Mouse (Mus musculus): Measurements from ENCODE around the gene Adh4. TPM values are rescaled to one million over a fixed set of nuclear protein-coding genes. Genes with fewer than 3 reads are reported as not detected.
"Not testable (repeated sequence)": the region's sequence is repeated elsewhere in the genome, so short reads cannot be mapped to it uniquely, and the experiment has no call there.

Gene Adh4
- 1.7 and 11.8 TPM in 2 replicates for polyA plus RNA-seq (2012; rRNA removed)

DNA sequence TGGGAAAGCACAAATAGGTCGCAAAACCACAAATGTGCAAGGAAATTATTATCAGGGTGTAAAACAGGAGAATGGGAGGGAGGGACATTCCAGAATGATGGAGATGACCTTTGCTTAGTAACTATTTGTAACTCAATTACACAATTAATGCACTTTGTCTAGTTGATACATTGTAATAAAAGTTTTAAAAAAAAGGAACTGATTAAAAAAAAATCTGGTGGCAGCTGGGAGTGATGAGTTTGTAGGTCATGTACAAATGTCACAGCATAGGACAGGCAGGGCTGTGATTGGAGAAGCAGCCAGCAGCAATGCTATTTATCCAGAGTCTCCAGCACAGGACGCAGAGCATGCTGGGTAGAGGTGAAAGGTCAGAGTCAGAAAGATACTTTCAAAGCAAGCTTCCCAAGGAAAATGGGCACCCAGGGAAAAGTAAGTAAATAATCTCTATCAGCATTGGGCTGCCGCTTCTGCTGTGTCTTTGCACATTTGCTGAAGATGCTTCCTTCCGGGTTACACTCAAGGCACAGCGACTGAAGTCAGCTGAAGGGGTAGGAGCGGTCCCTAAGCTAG lies at the start of gene Adh4:
Gene Adh4 (plus strand): TSS at position 346 of the 570 bp plus-strand sequence.
- Histone ChIP-seq H3K27me3 (ENCODE audit: control insufficient read depth, insufficient read depth, low read length) (no peaks in the 10 kb centered on the region), H3K36me3 (ENCODE audit: control insufficient read depth, insufficient read depth, low read length) (no peaks in the 10 kb centered on the region), H3K27ac (ENCODE audit: insufficient read depth, low read depth, low read length) (peak within 1 kb of the TSS; percentile 65; the same call in 1 of the 2 replicates), H3K4me3 (ENCODE audit: low read depth, low read length) (no peak within 1 kb of the TSS), H3K4me1 (ENCODE audit: control insufficient read depth, insufficient read depth, insufficient read length, low read length) (peaks cover 13% of the 10 kb centered on the region; the same call in 1 of the 2 replicates)
- WGBS = 47% methylated on average over 6 of the region's 6 CpGs
- no peak for TF ChIP-seq POLR2A (IDR thresholded peaks at IDR 0.05; ENCODE audit: low read depth, low read length)
- no peak for TF ChIP-seq CTCF (IDR thresholded peaks at IDR 0.05; ENCODE audit: extremely low read depth, insufficient read length, insufficient replicate concordance, low read depth, low read length)

- H3K4me1 ChIP-seq (ENCODE audit: control insufficient read depth, insufficient read depth, insufficient read length, low read length) = no peaks in the 10 kb centered on the region
- no peaks in the 10 kb centered on the region for H3K27me3 ChIP-seq (ENCODE audit: control insufficient read depth, insufficient read depth, low read length)
- H3K4me3 ChIP-seq (ENCODE audit: low read depth, low read length) = no peak overlapping the region
- no peak overlapping the region for H3K27ac ChIP-seq (ENCODE audit: insufficient read depth, low read depth, low read length)
- H3K36me3 ChIP-seq (ENCODE audit: control insufficient read depth, insufficient read depth, low read length) = no peaks in the 10 kb centered on the region
- no peak for TF ChIP-seq POLR2A (IDR thresholded peaks at IDR 0.05; ENCODE audit: low read depth, low read length)
- TF ChIP-seq CTCF (IDR thresholded peaks at IDR 0.05; ENCODE audit: extremely low read depth, insufficient read length, insufficient replicate concordance, low read depth, low read length) = no peak
- 89% methylated on average over 2 of the region's 2 CpGs for WGBS
These were observed 49.1 kb upstream of the Adh4 start for GRCm38 (mm10) chr3:138366181-138366580.

DNA sequence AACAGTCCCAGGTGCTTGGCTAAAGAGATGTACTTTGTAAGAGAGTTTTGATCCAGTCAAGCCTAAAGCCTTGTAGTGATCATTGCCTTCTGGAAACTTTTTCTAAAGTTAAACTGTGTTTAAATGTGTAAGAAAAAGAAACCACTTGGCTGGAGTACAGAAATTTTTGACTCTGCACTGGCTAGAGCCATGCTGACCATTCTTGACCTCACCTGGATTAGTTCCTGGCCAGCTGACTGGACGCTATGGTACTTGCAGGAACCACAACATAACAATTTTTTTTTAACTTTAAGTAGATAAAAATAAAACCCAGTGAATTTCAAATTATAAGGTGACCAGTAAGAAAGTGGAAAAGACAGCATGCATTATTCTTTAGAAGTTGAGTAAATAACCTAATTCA lies 45.7 kb upstream of the Adh4 start:
- Histone ChIP-seq H3K27me3 (ENCODE audit: control insufficient read depth, insufficient read depth, low read length) (no peaks in the 10 kb centered on the region), H3K36me3 (ENCODE audit: control insufficient read depth, insufficient read depth, low read length) (no peaks in the 10 kb centered on the region), H3K27ac (ENCODE audit: insufficient read depth, low read depth, low read length) (no peak overlapping the region), H3K4me3 (ENCODE audit: low read depth, low read length) (no peak overlapping the region), H3K4me1 (ENCODE audit: control insufficient read depth, insufficient read depth, insufficient read length, low read length) (no peaks in the 10 kb centered on the region)
- TF ChIP-seq CTCF (IDR thresholded peaks at IDR 0.05; ENCODE audit: extremely low read depth, insufficient read length, insufficient replicate concordance, low read depth, low read length) = no peak
- TF ChIP-seq POLR2A (IDR thresholded peaks at IDR 0.05; ENCODE audit: low read depth, low read length) = no peak
- WGBS = 85% methylated on average over 1 of the region's 1 CpGs

DNA sequence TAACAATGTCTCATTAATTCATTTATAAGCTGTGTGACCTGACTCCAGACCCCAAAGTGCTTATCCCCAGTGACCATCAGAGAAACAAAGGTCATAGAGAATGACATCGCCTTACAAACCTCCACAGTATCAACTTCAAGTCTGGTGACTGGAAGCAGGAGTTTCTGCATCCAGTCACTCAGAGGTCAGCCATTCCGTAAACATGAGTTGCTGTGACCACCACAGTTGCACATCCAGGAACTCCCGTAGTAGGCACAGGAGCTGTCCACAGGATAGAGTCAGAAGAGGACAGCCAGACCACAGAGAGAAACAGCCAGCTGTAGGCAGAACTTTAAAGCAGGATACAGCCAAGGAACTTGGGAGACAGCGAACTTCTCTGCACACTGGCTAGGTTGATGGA lies 45.0 kb upstream of the Adh4 start:
- H3K27ac ChIP-seq (ENCODE audit: insufficient read depth, low read depth, low read length); H3K4me3 ChIP-seq (ENCODE audit: low read depth, low read length); H3K27me3 ChIP-seq (ENCODE audit: control insufficient read depth, insufficient read depth, low read length); H3K4me1 ChIP-seq (ENCODE audit: control insufficient read depth, insufficient read depth, insufficient read length, low read length); H3K36me3 ChIP-seq (ENCODE audit: control insufficient read depth, insufficient read depth, low read length): not testable (repeated sequence)
- WGBS = 80% methylated on average over 4 of the region's 4 CpGs

GRCm38 (mm10) chr3:138373920-138374319 lies 41.3 kb upstream of the Adh4 start:
- H3K27ac ChIP-seq (ENCODE audit: insufficient read depth, low read depth, low read length) = no peak overlapping the region
- H3K27me3 ChIP-seq (ENCODE audit: control insufficient read depth, insufficient read depth, low read length) = no peaks in the 10 kb centered on the region
- TF ChIP-seq CTCF (IDR thresholded peaks at IDR 0.05; ENCODE audit: extremely low read depth, insufficient read length, insufficient replicate concordance, low read depth, low read length) (no peak), POLR2A (IDR thresholded peaks at IDR 0.05; ENCODE audit: low read depth, low read length) (no peak)
- H3K36me3 ChIP-seq (ENCODE audit: control insufficient read depth, insufficient read depth, low read length) = no peaks in the 10 kb centered on the region
- 54% methylated on average over 4 of the region's 4 CpGs for WGBS
- no peaks in the 10 kb centered on the region for H3K4me1 ChIP-seq (ENCODE audit: control insufficient read depth, insufficient read depth, insufficient read length, low read length)
- no peak overlapping the region for H3K4me3 ChIP-seq (ENCODE audit: low read depth, low read length)

GRCm38 (mm10) chr3:138375148-138375547 lies 40.1 kb upstream of the Adh4 start:
- Histone ChIP-seq H3K27me3 (ENCODE audit: control insufficient read depth, insufficient read depth, low read length) (no peaks in the 10 kb centered on the region), H3K4me3 (ENCODE audit: low read depth, low read length) (no peak overlapping the region), H3K27ac (ENCODE audit: insufficient read depth, low read depth, low read length) (no peak overlapping the region), H3K36me3 (ENCODE audit: control insufficient read depth, insufficient read depth, low read length) (no peaks in the 10 kb centered on the region), H3K4me1 (ENCODE audit: control insufficient read depth, insufficient read depth, insufficient read length, low read length) (no peaks in the 10 kb centered on the region)
- WGBS = 72% methylated on average over 2 of the region's 2 CpGs
- TF ChIP-seq CTCF (IDR thresholded peaks at IDR 0.05; ENCODE audit: extremely low read depth, insufficient read length, insufficient replicate concordance, low read depth, low read length) (no peak), POLR2A (IDR thresholded peaks at IDR 0.05; ENCODE audit: low read depth, low read length) (no peak)

DNA sequence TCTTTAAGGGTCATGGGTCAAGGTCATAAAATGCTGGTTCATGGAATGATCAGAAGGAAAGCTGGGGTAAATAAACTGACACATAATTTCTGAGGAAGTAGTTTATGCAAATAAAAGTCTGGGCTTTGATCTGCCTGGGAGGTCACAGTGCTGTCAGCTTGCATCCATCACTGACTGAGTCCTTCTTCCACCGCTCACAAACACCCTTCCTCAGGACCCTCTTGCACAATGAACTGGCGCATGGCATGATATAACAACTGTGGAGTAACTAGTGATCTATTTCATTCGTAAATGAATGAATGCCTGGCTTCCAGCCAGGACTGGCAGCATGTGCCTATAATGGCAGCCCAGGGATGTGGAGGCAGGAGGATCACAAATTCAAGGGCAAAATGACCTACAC lies 34.1 kb upstream of the Adh4 start:
- no peak overlapping the region for H3K4me3 ChIP-seq (ENCODE audit: low read depth, low read length)
- 15% methylated on average over 3 of the region's 3 CpGs for WGBS
- no peaks in the 10 kb centered on the region for H3K36me3 ChIP-seq (ENCODE audit: control insufficient read depth, insufficient read depth, low read length)
- H3K4me1 ChIP-seq (ENCODE audit: control insufficient read depth, insufficient read depth, insufficient read length, low read length) = no peaks in the 10 kb centered on the region
- no peaks in the 10 kb centered on the region for H3K27me3 ChIP-seq (ENCODE audit: control insufficient read depth, insufficient read depth, low read length)
- no peak overlapping the region for H3K27ac ChIP-seq (ENCODE audit: insufficient read depth, low read depth, low read length)
- no peak for TF ChIP-seq CTCF (IDR thresholded peaks at IDR 0.05; ENCODE audit: extremely low read depth, insufficient read length, insufficient replicate concordance, low read depth, low read length)

- TF ChIP-seq POLR2A (IDR thresholded peaks at IDR 0.05; ENCODE audit: low read depth, low read length) (no peak), CTCF (IDR thresholded peaks at IDR 0.05; ENCODE audit: extremely low read depth, insufficient read length, insufficient replicate concordance, low read depth, low read length) (no peak)
- 93% methylated on average over 6 of the region's 6 CpGs for WGBS
These were observed 28.1 kb upstream of the Adh4 start for GRCm38 (mm10) chr3:138387155-138387554.

More at GRCm38 (mm10) chr3:138387155-138387554, 28.1 kb upstream of the Adh4 start:
- no peaks in the 10 kb centered on the region for H3K27me3 ChIP-seq (ENCODE audit: control insufficient read depth, insufficient read depth, low read length)
- no peaks in the 10 kb centered on the region for H3K4me1 ChIP-seq (ENCODE audit: control insufficient read depth, insufficient read depth, insufficient read length, low read length)
- no peak overlapping the region for H3K27ac ChIP-seq (ENCODE audit: insufficient read depth, low read depth, low read length)
- no peaks in the 10 kb centered on the region for H3K36me3 ChIP-seq (ENCODE audit: control insufficient read depth, insufficient read depth, low read length)
- H3K4me3 ChIP-seq (ENCODE audit: low read depth, low read length) = no peak overlapping the region
